Mouse (Mus musculus) forebrain, postnatal 0 days (tissue): ENCODE data around the gene P3h4. TPM values are rescaled to one million over a fixed set of nuclear protein-coding genes. Genes with fewer than 3 reads are reported as not detected.

Experiments
- ATAC-seq: fragments of 200-750 bp; cut with Nextera tagmentation; 2 replicates; pipeline ENCODE4 v1.8.0; 2017; ENCODE audit warnings: mild to moderate bottlenecking, moderate library complexity
- DNase-seq: peaks from one replicate; pipeline ENCODE4 v3.0.0-alpha.2; 2015
- H3K27ac ChIP-seq: fragments of 300-500 bp; sonication (generic); 2 replicates; pipeline ENCODE4 v1.5.1; 2014; ENCODE audit warnings: low read depth, mild to moderate bottlenecking, antibody characterized with exemption, low read length, moderate library complexity, mixed read lengths
- H3K27me3 ChIP-seq: fragments of 300-500 bp; sonication (generic); 2 replicates; pipeline ENCODE4 v1.6.1; 2014; ENCODE audit warnings: mild to moderate bottlenecking, low read length, mixed read lengths; ENCODE audit not compliant: insufficient read depth
- H3K36me3 ChIP-seq: fragments of 300-500 bp; sonication (generic); 2 replicates; pipeline ENCODE4 v1.6.1; 2014; ENCODE audit warnings: mild to moderate bottlenecking, moderate library complexity; ENCODE audit not compliant: insufficient read depth
- H3K4me1 ChIP-seq: fragments of 300-500 bp; sonication (generic); 2 replicates; pipeline ENCODE4 v1.6.1; 2014; ENCODE audit warnings: antibody characterized with exemption; ENCODE audit not compliant: insufficient read depth
- H3K4me2 ChIP-seq: fragments of 300-500 bp; sonication (generic); 2 replicates; pipeline ENCODE4 v1.6.1; 2014; ENCODE audit warnings: low read depth, mild to moderate bottlenecking, moderate library complexity
- H3K4me3 ChIP-seq: fragments of 300-500 bp; sonication (generic); 2 replicates; pipeline ENCODE4 v1.5.1; 2014; ENCODE audit warnings: low read depth, low read length, mixed read lengths
- H3K9ac ChIP-seq: fragments of 300-500 bp; sonication (generic); 2 replicates; pipeline ENCODE4 v1.6.1; 2014; ENCODE audit warnings: mild to moderate bottlenecking
- H3K9me3 ChIP-seq: fragments of 300-500 bp; sonication (generic); 2 replicates; pipeline ENCODE4 v1.6.1; 2016; ENCODE audit warnings: low read length
- CTCF ChIP-seq: sonication (generic); IDR thresholded peaks from 2 replicates; pipeline ENCODE4 v1.5.1; 2016; ENCODE audit warnings: antibody characterized with exemption, control low read depth, low read depth
- WGBS: fragments of 180-500 bp; shearing (Covaris S2); extraction: QIAGEN DNeasy Blood & Tissue Kit; methylation state at CpG from one replicate; pipeline ENCODE4 v1.1.7; 2014; 5-methylcytosine and 5-hydroxymethylcytosine counted together
- polyA plus RNA-seq: library from polyadenylated mRNA; unstranded; fragments of >200 nt; fragmentation: Nextera tagmentation; extraction: Ambion mirVana; gene quantifications from 2 replicates; pipeline ENCODE4 v1.2.1, GENCODE M21; 2015
- total RNA-seq: library from RNA; depleted of rRNA; stranded (reverse); fragments of >200 nt; gene quantifications from 2 replicates; pipeline ENCODE4 v1.2.3, GENCODE M21; 2014

P3h4 gene
- total and polyA plus RNA-seq, 2 experiments from 2014 or later: 17.9 to 27.1 TPM

DNA sequence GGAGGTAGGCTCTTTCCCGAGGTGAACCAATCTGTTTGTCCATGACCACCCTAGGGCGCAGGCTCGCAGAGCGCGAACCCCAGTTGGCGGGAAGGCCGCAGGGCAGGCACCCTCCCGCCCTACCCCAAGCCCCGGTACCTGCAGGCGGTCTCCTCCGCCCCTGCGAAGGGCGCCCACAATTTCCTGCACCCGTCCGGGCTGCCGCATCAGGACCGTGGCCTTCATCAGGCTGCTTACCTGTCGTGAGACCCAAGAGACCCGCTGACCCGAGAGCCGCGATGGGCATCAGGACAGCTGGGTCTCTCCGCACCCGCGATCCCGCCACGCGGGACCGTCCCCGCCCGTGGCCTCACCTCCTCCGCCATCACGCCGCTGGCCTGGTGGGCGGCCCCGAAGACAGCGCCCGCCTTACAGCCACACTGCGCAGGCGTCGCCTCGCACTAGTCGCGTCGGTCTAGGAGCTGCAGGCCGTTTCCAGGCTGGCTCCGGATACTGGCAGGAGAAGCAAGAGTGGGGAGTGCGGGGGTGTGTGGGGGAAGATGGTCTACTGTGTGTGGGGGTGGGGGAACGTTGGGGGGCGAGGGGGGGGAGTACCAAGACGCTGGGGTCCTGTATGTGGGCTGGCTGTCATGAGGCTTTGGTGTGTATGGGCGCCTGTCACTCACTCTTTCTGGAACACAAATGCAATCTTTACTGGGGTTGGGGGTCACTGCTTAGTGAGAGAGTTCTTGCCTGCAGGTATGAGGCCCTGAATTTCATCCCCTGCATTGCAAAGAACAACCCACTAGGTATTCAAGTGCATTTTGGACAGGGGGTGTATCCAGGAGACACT is 26.3 kb upstream of the P3h4 start:
- ATAC-seq (peak; percentile 100), DNase-seq (peak; percentile 90)
- Histone ChIP-seq H3K36me3 (peaks cover 15% of the 10 kb centered on the region), H3K4me2 (peak overlapping the region; percentile 83), H3K4me1 (peaks cover 7% of the 10 kb centered on the region), H3K4me3 (peak overlapping the region; percentile 85), H3K27me3 (no peaks in the 10 kb centered on the region), H3K9me3 (no peaks in the 10 kb centered on the region), H3K27ac (peak overlapping the region; percentile 77), H3K9ac (peak overlapping the region; percentile 95)
- TF ChIP-seq CTCF: 0 out of 2 replicates have a peak, but pooled peaks have one; percentile 8
- 3% methylated on average over 48 of the region's 52 CpGs for WGBS

DNA sequence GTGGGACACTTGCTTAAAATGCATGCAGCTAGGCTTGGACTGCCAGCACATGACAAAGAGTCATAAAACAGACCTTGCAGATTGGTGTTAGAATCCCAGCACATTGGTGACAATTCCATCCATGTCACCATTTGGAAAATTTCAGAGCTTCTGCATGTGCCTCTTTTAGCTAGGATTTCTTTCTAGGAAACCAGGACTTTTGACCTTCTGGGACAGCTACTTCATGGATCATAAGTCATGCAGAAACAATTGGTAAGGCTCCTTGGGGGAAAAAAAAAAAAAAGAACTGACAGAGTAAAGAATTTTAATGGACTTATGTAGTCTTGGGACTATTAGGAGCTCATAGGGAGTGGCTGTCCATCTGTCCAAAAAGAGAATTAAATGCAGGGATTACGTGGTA is 23.3 kb upstream of the P3h4 start:
- no peak for TF ChIP-seq CTCF
- H3K4me2 ChIP-seq: no peak overlapping the region
- H3K9me3 ChIP-seq: no peaks in the 10 kb centered on the region
- peaks cover 7% of the 10 kb centered on the region for H3K4me1 ChIP-seq
- ATAC-seq (no peak), DNase-seq (no peak)
- no peaks in the 10 kb centered on the region for H3K27me3 ChIP-seq
- peaks cover 26% of the 10 kb centered on the region for H3K36me3 ChIP-seq
- no peak overlapping the region for H3K4me3 ChIP-seq
- H3K27ac ChIP-seq: no peak overlapping the region
- 78% methylated on average over 1 of the region's 1 CpGs for WGBS
- no peak overlapping the region for H3K9ac ChIP-seq

DNA sequence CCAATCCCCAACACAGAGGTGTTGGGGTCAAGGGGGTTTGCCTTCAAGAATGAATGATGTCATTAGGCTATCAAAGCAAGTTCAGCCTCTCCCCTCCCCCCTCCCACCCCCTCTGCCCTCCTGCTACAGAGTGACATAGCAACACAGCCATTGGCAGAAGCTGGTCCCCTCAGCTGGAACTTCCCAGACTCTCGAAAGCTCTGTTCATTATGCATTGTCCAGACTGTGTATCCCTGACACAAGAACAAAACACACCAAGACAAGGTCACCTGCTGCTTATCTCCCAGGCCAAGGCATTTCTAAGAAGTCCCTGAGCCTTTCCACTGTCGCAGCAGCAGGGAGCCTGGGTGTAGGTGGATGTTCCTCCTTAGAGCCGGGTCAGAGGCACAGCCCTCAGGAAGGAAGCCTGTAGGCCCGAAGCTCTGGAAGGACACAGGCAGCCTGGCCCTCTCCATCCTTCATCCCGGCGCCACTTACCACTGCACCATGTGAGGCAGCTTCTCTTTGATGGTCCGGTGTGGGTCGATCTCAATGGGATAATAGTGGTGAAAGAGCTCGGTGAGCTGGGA is 21.1 kb upstream of the P3h4 start:
- Histone ChIP-seq H3K36me3 (peaks cover 26% of the 10 kb centered on the region), H3K9ac (no peak overlapping the region), H3K4me3 (no peak overlapping the region), H3K9me3 (no peaks in the 10 kb centered on the region), H3K4me2 (no peak overlapping the region), H3K4me1 (peaks cover 7% of the 10 kb centered on the region), H3K27me3 (no peaks in the 10 kb centered on the region), H3K27ac (no peak overlapping the region)
- WGBS: 78% methylated on average over 9 of the region's 9 CpGs
- ATAC-seq (no peak), DNase-seq (no peak)
- no peak for TF ChIP-seq CTCF

DNA sequence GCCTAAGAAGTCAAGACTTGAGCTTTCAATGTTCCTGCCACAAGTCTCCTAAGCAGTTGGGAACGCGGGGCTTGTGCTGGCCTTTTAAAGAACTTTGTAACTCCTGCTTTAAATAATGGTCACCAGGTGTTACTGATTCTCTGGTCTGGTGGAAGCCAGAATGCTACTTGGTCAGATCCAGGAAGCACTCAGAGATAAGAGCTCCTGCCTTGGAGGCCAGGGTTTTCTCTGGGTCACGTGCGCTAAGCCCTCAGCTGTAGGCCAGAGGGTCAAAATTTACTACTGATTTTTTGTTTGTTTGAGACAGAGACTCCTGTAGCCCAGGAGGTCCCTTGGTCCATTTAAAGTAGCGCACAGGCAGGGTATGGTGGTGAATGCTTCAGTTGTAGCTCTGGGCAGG is 17.4 kb upstream of the P3h4 start:
- ATAC-seq: no peak
- H3K9ac ChIP-seq: no peak overlapping the region
- TF ChIP-seq CTCF: no peak
- no peaks in the 10 kb centered on the region for H3K4me1 ChIP-seq
- peaks cover 36% of the 10 kb centered on the region for H3K36me3 ChIP-seq
- no peaks in the 10 kb centered on the region for H3K27me3 ChIP-seq
- DNase-seq: no peak
- H3K9me3 ChIP-seq: no peaks in the 10 kb centered on the region
- H3K27ac ChIP-seq: no peak overlapping the region
- H3K4me3 ChIP-seq: no peak overlapping the region
- H3K4me2 ChIP-seq: no peak overlapping the region
- WGBS: 97% methylated on average over 5 of the region's 5 CpGs

DNA sequence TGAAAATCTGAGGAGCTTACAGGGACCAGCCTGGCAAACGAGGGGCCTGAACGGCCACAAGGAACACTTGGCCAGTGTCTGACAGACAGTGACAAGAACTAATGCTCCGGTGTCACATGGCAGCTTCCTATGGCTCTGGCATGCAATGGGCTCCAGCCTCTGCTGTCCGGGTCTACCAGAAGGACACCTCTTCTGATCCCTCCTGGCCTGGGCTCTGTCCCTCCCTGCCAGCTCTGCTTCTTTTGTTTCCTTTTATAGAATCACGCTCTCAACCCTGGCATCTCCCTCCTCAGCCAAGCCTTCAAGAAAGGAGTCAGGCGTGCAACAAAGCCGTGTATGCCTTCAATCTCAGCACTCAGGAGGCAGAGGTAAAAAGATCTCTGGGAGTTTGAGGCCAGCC is 15.4 kb upstream of the P3h4 start:
- H3K4me1 ChIP-seq: no peaks in the 10 kb centered on the region
- DNase-seq: no peak
- H3K4me2 ChIP-seq: no peak overlapping the region
- no peaks in the 10 kb centered on the region for H3K27me3 ChIP-seq
- H3K27ac ChIP-seq: no peak overlapping the region
- WGBS: 71% methylated on average over 7 of the region's 7 CpGs
- H3K9ac ChIP-seq: no peak overlapping the region
- no peak overlapping the region for H3K4me3 ChIP-seq
- no peaks in the 10 kb centered on the region for H3K9me3 ChIP-seq
- peaks cover 23% of the 10 kb centered on the region for H3K36me3 ChIP-seq
- ATAC-seq: no peak
- no peak for TF ChIP-seq CTCF

DNA sequence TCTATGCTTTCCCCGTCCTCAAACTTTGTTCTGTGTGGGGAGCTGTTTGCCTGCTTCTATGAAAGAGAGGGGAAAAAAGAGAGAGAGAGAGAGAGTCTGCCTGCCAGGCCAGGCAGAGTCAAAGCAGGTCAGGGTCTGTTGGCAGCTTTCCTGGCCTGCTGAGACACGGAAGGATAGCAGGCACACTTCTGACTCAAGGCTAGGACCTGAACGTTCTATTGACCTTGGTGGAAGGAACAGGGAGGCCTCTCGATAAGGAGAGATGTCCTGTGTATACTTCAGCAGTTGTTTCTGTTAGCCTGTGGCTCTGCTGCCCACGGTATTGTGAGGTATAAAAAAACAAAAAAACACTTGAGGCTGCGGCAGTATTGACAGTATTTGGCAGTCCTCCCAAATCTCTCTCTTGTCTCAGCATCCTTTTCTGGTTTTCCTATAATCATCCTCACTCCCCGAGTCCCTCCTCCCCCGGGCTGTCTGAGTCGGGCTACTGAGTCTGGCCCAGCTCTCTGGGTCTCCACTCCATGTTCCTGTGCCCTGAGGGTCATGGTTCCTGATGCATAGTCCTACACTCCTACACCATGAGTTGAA is 14.1 kb upstream of the P3h4 start:
- H3K9me3 ChIP-seq: no peaks in the 10 kb centered on the region
- H3K4me2 ChIP-seq: no peak overlapping the region
- H3K4me1 ChIP-seq: no peaks in the 10 kb centered on the region
- ATAC-seq (no peak), DNase-seq (peak; percentile 35)
- WGBS: 29% methylated on average over 9 of the region's 9 CpGs
- peaks cover 19% of the 10 kb centered on the region for H3K36me3 ChIP-seq
- no peak overlapping the region for H3K9ac ChIP-seq
- H3K27ac ChIP-seq: no peak overlapping the region
- no peak overlapping the region for H3K4me3 ChIP-seq
- no peaks in the 10 kb centered on the region for H3K27me3 ChIP-seq
- TF ChIP-seq CTCF: no peak

DNA sequence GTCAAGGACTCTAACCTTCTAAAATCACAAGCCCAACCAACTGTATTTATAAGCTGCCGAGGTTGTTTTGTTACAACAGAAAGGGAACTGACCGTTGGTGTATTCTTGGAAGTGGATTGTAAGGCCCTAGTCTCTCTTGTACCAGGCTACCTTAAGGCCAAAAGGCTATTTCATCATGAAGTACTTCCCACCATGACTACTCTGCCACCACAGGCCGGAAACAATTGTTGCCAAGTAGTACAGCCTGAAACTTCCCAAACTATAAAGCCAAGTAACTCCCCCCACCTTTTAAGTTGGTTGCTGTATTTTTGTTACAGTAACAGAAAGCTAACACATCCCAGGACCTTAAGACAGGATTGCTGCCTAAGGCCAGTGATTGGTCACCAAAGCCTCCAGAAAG is 12.2 kb upstream of the P3h4 start:
- Histone ChIP-seq H3K9me3 (no peaks in the 10 kb centered on the region), H3K4me2 (no peak overlapping the region), H3K9ac (no peak overlapping the region), H3K4me1 (no peaks in the 10 kb centered on the region), H3K27me3 (no peaks in the 10 kb centered on the region), H3K4me3 (no peak overlapping the region), H3K27ac (no peak overlapping the region), H3K36me3 (peaks cover 15% of the 10 kb centered on the region; the same call in 1 of the 2 replicates)
- DNase-seq: no peak
- no peak for TF ChIP-seq CTCF
- ATAC-seq: no peak
- WGBS: 85% methylated on average over 3 of the region's 3 CpGs
